Mouse (Mus musculus) spleen, adult 2 months (tissue): ENCODE results near the gene Rgs18.

Experiments used
- CTCF ChIP-seq: fragments of 200-500 bp; IDR thresholded peaks from 2 replicates; pipeline ENCODE4 v1.5.1; 2011; ENCODE audit warnings: mild to moderate bottlenecking, inconsistent platforms; ENCODE audit not compliant: insufficient read depth, insufficient read length, insufficient replicate concordance; ENCODE audit errors: extremely low read depth
- POLR2A ChIP-seq: fragments of 200-500 bp; IDR thresholded peaks from 2 replicates; pipeline ENCODE4 v1.6.1; 2011; ENCODE audit warnings: low read depth, low read length, inconsistent platforms

GRCm38 (mm10) chr1:144774394-144774793 is 841 bp downstream of the Rgs18 start:
- TF ChIP-seq POLR2A: no peak
- no peak for TF ChIP-seq CTCF
